Mouse (Mus musculus) megakaryocyte, embryonic 14.5 days (primary cell): ENCODE measurements around the gene Kdm8. TPM values are rescaled to one million over a fixed set of nuclear protein-coding genes. Genes with fewer than 3 reads are reported as not detected.

Experiments
- H3K27me3 ChIP-seq: replicated peaks from 2 replicates; pipeline ENCODE3; 2012; ENCODE audit warnings: inconsistent platforms
- H3K36me3 ChIP-seq: replicated peaks from 2 replicates; pipeline ENCODE3; 2012; ENCODE audit warnings: low read length, inconsistent platforms, mixed read lengths
- H3K4me1 ChIP-seq: 2 replicates; pipeline ENCODE4 v1.6.1; 2012; ENCODE audit warnings: inconsistent platforms
- H3K4me3 ChIP-seq: replicated peaks from 2 replicates; pipeline ENCODE3; 2012; ENCODE audit warnings: moderate library complexity, mild to moderate bottlenecking, inconsistent platforms
- H3K9me3 ChIP-seq: 2 replicates; pipeline ENCODE4 v1.6.1; 2012; ENCODE audit warnings: inconsistent platforms
- FLI1 ChIP-seq: IDR thresholded peaks from 2 replicates; pipeline ENCODE4 v1.6.1; 2012; ENCODE audit warnings: low read length, inconsistent platforms, mixed read lengths
- GATA1 ChIP-seq: IDR thresholded peaks from 3 replicates; pipeline ENCODE4 v1.6.1; 2012; ENCODE audit warnings: mixed read lengths, low read length, inconsistent platforms, borderline replicate concordance
- polyA plus RNA-seq: library from polyadenylated mRNA; stranded (reverse); fragments of >175 nt; gene quantifications from 2 replicates; pipeline ENCODE4 v1.2.3, GENCODE M21; 2012; ENCODE audit warnings: low replicate concordance; ENCODE audit not compliant: insufficient read depth

The Kdm8 gene
- 0.54 and 2.6 TPM in 2 replicates for polyA plus RNA-seq

GRCm38 (mm10) chr7:125444464-125445401 lies at the start of gene Kdm8:
Kdm8 (plus strand) TSS chr7:125444676.
- Histone ChIP-seq H3K4me1 (peaks cover 49% of the 10 kb centered on the region), H3K4me3 (peak within 1 kb of the TSS; percentile 95)

GRCm38 (mm10) chr7:125398116-125398515 lies 46.4 kb upstream of the Kdm8 start:
- Histone ChIP-seq H3K9me3 (no peaks in the 10 kb centered on the region), H3K27me3 (peaks cover 35% of the 10 kb centered on the region), H3K4me3 (no peak overlapping the region), H3K4me1 (peaks cover 47% of the 10 kb centered on the region), H3K36me3 (no peaks in the 10 kb centered on the region)
- TF ChIP-seq FLI1 (no peak), GATA1 (no peak)

More at GRCm38 (mm10) chr7:125444464-125445401, at the start of gene Kdm8:
- Histone ChIP-seq H3K9me3 (peaks cover 5% of the 10 kb centered on the region), H3K27me3 (no peaks in the 10 kb centered on the region), H3K36me3 (peaks cover 11% of the 10 kb centered on the region)
- TF ChIP-seq FLI1 (no peak), GATA1 (no peak)

GRCm38 (mm10) chr7:125398687-125399086 lies 45.8 kb upstream of the Kdm8 start:
- no peaks in the 10 kb centered on the region for H3K36me3 ChIP-seq
- TF ChIP-seq FLI1 = no peak
- no peak for TF ChIP-seq GATA1
- H3K4me1 ChIP-seq = peaks cover 45% of the 10 kb centered on the region
- H3K9me3 ChIP-seq = no peaks in the 10 kb centered on the region; the same call in 1 of the 2 replicates
- peaks cover 37% of the 10 kb centered on the region for H3K27me3 ChIP-seq
- no peak overlapping the region for H3K4me3 ChIP-seq

GRCm38 (mm10) chr7:125407136-125407535 lies 37.3 kb upstream of the Kdm8 start:
- H3K4me1 ChIP-seq = peaks cover 11% of the 10 kb centered on the region; the same call in 1 of the 2 replicates
- no peaks in the 10 kb centered on the region for H3K36me3 ChIP-seq
- H3K9me3 ChIP-seq = peaks cover 10% of the 10 kb centered on the region
- TF ChIP-seq FLI1 (no peak), GATA1 (no peak)
- H3K4me3 ChIP-seq = no peak overlapping the region
- peaks cover 26% of the 10 kb centered on the region for H3K27me3 ChIP-seq

- no peak overlapping the region for H3K4me3 ChIP-seq
- H3K4me1 ChIP-seq = peaks cover 19% of the 10 kb centered on the region
- peaks cover 36% of the 10 kb centered on the region for H3K27me3 ChIP-seq
- peaks cover 3% of the 10 kb centered on the region for H3K9me3 ChIP-seq
- TF ChIP-seq FLI1 (no peak), GATA1 (no peak)
- no peaks in the 10 kb centered on the region for H3K36me3 ChIP-seq
These were observed 29.4 kb upstream of the Kdm8 start for GRCm38 (mm10) chr7:125415087-125415486.

- no peak overlapping the region for H3K4me3 ChIP-seq
- TF ChIP-seq FLI1 = no peak
- no peak for TF ChIP-seq GATA1
- no peaks in the 10 kb centered on the region for H3K36me3 ChIP-seq
- peaks cover 23% of the 10 kb centered on the region for H3K4me1 ChIP-seq
- peaks cover 36% of the 10 kb centered on the region for H3K27me3 ChIP-seq
- H3K9me3 ChIP-seq = no peaks in the 10 kb centered on the region
These were observed 28.7 kb upstream of the Kdm8 start for GRCm38 (mm10) chr7:125415776-125416175.

- H3K4me3 ChIP-seq = no peak overlapping the region
- H3K27me3 ChIP-seq = peaks cover 34% of the 10 kb centered on the region
- TF ChIP-seq FLI1 (no peak), GATA1 (no peak)
- no peaks in the 10 kb centered on the region for H3K36me3 ChIP-seq
- no peaks in the 10 kb centered on the region for H3K9me3 ChIP-seq
- H3K4me1 ChIP-seq = peaks cover 29% of the 10 kb centered on the region
These were observed 27.7 kb upstream of the Kdm8 start for GRCm38 (mm10) chr7:125416762-125417161.

GRCm38 (mm10) chr7:125418413-125418812 lies 26.1 kb upstream of the Kdm8 start:
- Histone ChIP-seq H3K9me3 (no peaks in the 10 kb centered on the region), H3K4me1 (peaks cover 45% of the 10 kb centered on the region), H3K4me3 (peak overlapping the region; percentile 8), H3K36me3 (no peaks in the 10 kb centered on the region), H3K27me3 (peaks cover 30% of the 10 kb centered on the region)
- TF ChIP-seq FLI1 = no peak
- no peak for TF ChIP-seq GATA1

GRCm38 (mm10) chr7:125420190-125420589 lies 24.3 kb upstream of the Kdm8 start:
- no peak overlapping the region for H3K4me3 ChIP-seq
- peaks cover 8% of the 10 kb centered on the region; the same call in 1 of the 2 replicates for H3K9me3 ChIP-seq
- no peaks in the 10 kb centered on the region for H3K36me3 ChIP-seq
- peaks cover 48% of the 10 kb centered on the region for H3K4me1 ChIP-seq
- peaks cover 22% of the 10 kb centered on the region for H3K27me3 ChIP-seq
- no peak for TF ChIP-seq FLI1
- TF ChIP-seq GATA1 = no peak

GRCm38 (mm10) chr7:125421911-125422310 lies 22.6 kb upstream of the Kdm8 start:
- Histone ChIP-seq H3K4me1 (peaks cover 43% of the 10 kb centered on the region), H3K36me3 (no peaks in the 10 kb centered on the region), H3K4me3 (no peak overlapping the region), H3K9me3 (peaks cover 8% of the 10 kb centered on the region; the same call in 1 of the 2 replicates), H3K27me3 (peaks cover 13% of the 10 kb centered on the region)
- no peak for TF ChIP-seq FLI1
- TF ChIP-seq GATA1 = no peak
